Mouse (Mus musculus): ENCODE measurements around the gene Rbm24.

Rbm24 gene

GRCm38 (mm10) chr13:46433880-46434560 lies 15.8 kb downstream of the Rbm24 start:
- no peak for DNase-seq (ENCODE audit: low spot score in 2 of 2)

- DNase-seq (ENCODE audit: low spot score in 2 of 2), result no peak
Measured at GRCm38 (mm10) chr13:46438960-46439359, 20.7 kb downstream of the Rbm24 start.

- no peak for DNase-seq (ENCODE audit: low spot score in 2 of 2)
Measured at GRCm38 (mm10) chr13:46444021-46444420, 25.8 kb downstream of the Rbm24 start.

- no peak for DNase-seq (ENCODE audit: low spot score in 2 of 2)
Measured at GRCm38 (mm10) chr13:46446062-46446461, 27.8 kb downstream of the Rbm24 start.

GRCm38 (mm10) chr13:46448276-46448675 lies 30.0 kb downstream of the Rbm24 start:
- DNase-seq (ENCODE audit: low spot score in 2 of 2), result no peak

GRCm38 (mm10) chr13:46449955-46450354 lies 31.7 kb downstream of the Rbm24 start:
- DNase-seq (ENCODE audit: low spot score in 2 of 2), result no peak

- no peak for DNase-seq (ENCODE audit: low spot score in 2 of 2)
Measured at GRCm38 (mm10) chr13:46450623-46451022, 32.4 kb downstream of the Rbm24 start.

- DNase-seq (ENCODE audit: low spot score in 2 of 2), result no peak
Measured at GRCm38 (mm10) chr13:46451548-46451947, 33.3 kb downstream of the Rbm24 start.

- DNase-seq (ENCODE audit: low spot score in 2 of 2), result no peak
Measured at GRCm38 (mm10) chr13:46459546-46459945, 41.3 kb downstream of the Rbm24 start.

- DNase-seq (ENCODE audit: low spot score in 2 of 2), result no peak
Measured at GRCm38 (mm10) chr13:46462280-46462679, 44.0 kb downstream of the Rbm24 start.

GRCm38 (mm10) chr13:46463764-46464163 lies 45.5 kb downstream of the Rbm24 start:
- DNase-seq (ENCODE audit: low spot score in 2 of 2), result no peak

GRCm38 (mm10) chr13:46468251-46468650 lies 50.0 kb downstream of the Rbm24 start:
- DNase-seq (ENCODE audit: low spot score in 2 of 2), result no peak

- no peak for DNase-seq (ENCODE audit: low spot score in 2 of 2)
Measured at GRCm38 (mm10) chr13:46469536-46469935, 51.3 kb downstream of the Rbm24 start.

All from spleen, postnatal 14 days (tissue).